Mouse (Mus musculus) cerebellum, adult 9-10 months (tissue): ENCODE data around the gene Fam180a.
A peak's percentile ranks its signal among the peaks of the same experiment; 100 is the strongest.

Experiments
- DNase-seq: peaks from one replicate; pipeline ENCODE4 v3.0.0; 2022

Fam180a gene

DNA sequence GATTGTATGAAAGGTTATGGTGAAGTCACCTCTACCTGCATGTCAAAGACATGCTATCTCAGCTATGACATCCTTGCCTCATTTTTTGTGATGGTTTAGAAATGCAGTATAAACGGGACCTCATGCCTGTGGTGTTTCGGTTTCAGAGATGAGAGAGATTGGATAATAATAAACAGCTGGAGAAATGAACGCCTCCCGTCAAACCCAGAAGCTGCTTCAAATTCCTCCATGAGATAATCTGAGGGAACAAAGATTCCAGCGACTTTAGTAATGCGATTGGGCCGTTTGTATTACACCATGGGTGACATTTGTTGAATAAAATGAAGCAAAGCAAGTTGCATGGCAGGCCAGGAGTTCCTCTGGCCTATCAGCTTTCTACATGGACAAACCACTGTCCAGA, 16.5 kb downstream of the Fam180a start:
- no peak for DNase-seq

GRCm38 (mm10) chr6:35308037-35308436, 17.9 kb downstream of the Fam180a start, which contains the start of gene Slc13a4:
Gene Slc13a4, minus strand, starts transcription at chr6:35308131.
- no peak for DNase-seq

GRCm38 (mm10) chr6:35307136-35307535, 18.8 kb downstream of the Fam180a start:
- DNase-seq: no peak

DNA sequence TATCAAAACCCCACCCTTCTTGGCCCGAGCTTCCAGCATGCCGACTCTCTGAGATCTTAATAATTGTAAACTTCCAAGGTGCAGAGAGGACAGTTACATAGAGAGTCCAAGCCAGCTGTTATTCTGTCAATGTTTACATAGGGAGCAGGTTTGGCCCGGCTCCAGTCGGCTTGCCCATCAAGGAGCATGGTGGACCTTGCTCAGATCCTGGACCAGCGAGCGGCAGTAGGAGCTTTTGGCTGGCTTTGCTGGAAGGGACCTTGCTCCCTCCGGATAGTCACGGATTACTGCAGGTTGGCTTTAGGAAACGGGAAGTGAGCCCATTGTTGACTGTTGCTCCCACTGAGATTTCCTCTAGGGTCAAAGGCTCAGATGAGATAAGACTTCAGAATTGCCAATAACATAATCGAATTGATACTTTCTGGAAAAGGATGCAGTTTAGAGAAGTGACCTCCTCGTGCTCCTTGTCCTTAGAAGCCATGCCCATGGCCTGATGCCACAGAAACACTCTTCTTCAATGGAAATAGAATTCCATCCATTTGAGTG, 22.5 kb downstream of the Fam180a start:
- DNase-seq: no peak

- no peak for DNase-seq
Measured at GRCm38 (mm10) chr6:35302581-35302980, 23.4 kb downstream of the Fam180a start.

- no peak for DNase-seq
Measured at GRCm38 (mm10) chr6:35298323-35298722, 27.6 kb downstream of the Fam180a start.

DNA sequence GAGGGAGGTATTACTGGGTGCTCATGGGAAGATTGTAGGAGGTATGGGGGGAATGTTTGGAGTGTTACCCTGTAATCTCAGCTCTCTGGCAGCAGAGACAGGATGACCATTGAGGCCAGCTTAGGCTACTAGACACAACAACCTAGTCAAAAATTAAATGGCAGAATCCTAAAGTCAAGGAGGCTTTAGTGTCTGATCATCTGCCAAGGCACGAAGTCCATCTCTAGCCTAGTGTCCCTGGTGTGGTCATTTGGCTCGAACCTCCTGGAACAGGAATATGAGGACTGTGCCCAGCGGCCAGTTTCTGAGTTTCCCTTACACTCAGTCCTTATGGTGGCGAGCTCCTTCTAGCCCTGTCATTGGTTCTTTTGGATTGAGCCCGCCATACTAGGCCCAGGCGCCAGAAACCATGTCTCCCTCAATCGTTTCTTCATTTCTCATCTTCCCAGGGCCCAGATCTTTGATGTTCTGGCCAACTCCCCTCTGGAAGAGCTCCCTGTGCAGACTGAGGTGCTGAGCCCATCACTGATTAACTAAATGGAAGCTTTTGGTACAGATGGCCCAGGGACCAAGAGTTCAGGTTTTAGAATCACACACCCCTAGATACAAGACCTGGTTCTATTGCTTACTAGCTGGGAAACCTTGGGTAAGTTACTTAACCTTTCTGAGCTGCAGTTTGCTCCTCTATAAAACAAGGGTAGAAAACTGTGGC, 28.3 kb downstream of the Fam180a start:
- DNase-seq: no peak

DNA sequence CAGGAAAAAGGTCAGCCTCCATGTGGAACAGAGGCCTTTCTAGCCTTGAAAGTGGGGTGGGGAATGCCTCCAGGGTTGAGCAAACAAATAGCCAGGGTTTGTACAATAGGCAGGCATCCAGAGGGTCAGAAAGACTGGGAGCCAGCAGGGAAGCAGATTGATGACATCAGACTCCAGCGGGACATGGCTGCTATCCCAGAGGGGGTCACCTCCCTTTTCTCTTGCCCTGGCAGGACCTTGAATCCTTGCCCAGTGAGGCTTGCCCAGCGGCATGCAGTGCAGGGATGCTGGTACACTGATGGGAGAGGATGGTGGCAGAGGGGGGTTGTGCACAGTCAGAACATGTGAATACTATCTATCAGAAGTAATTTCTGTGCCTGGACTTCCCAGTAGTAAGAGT, 28.9 kb downstream of the Fam180a start:
- no peak for DNase-seq

DNA sequence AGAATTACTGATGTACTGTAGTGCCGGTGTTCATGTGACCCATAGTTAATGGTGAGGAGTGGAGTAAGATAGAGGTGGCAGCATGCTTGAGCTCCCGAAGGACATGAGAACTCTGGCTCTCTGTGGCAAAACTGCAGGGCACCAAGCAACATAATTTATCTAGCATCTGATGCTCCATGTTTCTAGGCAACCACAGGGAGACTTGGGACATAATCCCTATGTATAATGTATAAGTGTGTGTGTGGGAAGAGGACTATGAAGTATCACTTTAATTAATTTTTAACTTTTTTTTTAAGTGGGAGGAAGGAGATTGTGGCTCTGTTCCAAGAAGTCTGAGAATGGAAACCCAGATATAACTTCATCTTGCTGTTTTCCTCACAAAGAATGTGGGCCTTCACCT, 31.0 kb downstream of the Fam180a start:
- no peak for DNase-seq

DNA sequence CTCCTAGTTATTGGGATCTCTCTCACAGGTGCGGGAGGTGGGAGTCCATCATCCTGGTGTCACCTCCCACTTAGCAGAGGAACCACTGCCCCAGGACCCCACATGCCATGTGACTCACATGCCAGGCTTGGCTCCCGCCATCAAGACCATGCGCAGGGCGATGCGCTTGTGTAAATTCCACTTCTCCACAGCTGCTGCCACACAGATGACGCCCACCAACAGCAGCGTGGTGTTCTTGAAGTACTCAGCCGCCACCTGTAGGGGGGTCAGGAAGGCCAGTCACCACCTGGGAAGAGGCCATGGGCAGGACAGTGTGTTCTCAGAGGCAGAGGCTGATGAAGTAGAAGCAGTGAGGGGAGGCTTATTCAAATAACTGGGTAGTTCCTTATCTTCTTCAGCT, 36.3 kb downstream of the Fam180a start:
- no peak for DNase-seq

DNA sequence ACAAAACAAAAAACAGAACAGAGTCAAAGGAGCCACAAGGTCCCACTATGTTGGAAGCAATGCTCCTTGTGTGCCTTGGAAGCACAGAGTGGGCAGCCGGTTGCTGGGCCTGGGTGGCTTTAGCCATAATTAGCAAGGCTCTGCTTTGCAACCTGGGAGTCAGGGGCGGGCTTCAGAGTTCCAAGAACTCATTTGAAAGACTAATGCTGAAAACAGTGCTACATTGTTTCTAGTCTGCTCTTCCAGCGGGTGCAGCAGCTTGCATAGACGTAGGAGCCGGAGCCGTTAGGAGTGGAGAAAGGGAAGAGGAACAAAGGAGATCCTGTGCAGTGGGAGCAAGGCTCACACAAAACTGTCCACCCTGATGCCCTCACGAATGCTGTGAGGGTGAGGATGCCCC, 37.0 kb downstream of the Fam180a start:
- no peak for DNase-seq

DNA sequence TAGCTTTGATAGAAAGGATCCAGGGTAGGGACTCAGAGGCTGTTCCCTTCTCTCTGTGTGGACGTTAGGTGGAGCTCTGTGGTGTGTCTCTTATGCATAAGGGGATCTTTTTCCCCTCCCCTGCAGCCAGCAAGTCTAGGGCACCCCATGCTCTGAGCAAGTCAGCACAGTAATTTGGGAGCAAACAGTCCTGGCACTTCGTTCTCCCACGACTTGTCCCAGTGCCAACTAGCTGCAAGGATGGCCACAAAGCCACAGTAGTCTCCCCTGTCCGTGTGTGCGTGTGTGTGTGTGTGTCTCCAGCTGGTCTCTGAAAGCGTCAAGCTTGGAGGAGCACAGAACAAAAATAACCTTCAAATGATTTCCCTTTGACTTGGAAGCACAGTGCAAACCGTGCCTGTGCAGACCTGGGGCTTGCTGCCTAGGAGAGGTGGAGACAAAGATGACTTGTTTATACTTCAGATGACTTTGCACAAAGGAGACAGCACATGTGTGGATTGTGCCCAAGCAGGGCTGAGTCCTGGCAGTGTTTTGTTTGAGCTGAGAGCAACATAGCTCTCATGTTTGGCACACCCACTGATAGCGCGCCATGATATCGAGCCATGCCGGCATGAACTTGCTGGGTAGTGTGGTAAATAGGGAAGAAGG, 37.7 kb downstream of the Fam180a start:
- no peak for DNase-seq

DNA sequence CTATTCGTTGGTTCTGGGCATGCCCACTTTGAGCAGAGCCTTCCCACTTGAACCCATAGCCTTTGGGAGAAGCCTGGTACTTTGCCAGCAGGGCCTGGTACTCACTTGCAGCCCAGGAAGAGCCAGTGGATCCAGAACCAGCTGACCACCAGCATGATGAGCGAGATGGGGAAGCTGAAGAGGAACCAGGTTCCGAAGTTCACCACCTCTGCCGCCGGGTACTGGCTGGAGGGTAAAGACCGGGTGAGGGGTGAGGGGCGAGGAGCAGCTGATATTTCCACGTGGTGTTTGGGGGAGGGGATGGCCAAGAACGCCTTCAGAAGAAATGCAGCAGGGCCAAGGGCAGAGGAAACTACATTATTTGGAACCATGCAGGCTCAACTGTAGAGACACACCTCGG, 46.6 kb downstream of the Fam180a start:
- no peak for DNase-seq

DNA sequence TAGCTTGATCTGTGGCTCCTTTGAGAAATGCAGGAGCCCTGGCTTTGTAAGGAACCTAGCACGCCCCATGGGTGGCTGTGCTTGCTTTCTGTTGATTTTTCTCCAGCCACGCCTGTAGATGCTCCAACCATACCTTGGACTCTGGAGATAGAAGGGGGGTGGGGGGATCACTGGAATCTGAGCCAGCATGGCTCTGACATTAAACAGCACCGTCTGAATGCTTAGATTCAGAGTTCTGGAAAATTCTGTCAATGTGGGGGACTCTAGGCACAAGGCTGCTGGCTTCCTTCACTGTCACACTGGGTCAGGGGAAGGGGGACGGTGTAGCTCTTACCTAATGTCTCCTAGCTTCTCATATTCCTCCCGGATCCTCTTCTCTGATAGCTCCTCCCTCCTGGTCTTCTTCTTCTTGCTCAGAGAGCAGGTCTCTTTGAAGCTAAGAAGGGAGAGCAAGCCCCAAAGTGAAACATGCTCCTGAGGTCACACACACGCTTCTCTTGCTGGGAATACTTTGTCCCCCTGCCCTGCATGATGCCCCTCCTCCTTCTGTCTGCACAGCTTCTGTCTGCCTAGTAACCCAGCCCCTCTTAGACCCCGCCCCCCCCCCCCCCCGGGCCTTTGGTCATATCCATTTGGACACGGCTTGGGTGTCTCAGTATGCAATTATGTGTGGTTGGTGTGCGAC, 47.9 kb downstream of the Fam180a start:
- no peak for DNase-seq

- DNase-seq: no peak
Measured at GRCm38 (mm10) chr6:35273391-35274082, 52.4 kb downstream of the Fam180a start.

DNA sequence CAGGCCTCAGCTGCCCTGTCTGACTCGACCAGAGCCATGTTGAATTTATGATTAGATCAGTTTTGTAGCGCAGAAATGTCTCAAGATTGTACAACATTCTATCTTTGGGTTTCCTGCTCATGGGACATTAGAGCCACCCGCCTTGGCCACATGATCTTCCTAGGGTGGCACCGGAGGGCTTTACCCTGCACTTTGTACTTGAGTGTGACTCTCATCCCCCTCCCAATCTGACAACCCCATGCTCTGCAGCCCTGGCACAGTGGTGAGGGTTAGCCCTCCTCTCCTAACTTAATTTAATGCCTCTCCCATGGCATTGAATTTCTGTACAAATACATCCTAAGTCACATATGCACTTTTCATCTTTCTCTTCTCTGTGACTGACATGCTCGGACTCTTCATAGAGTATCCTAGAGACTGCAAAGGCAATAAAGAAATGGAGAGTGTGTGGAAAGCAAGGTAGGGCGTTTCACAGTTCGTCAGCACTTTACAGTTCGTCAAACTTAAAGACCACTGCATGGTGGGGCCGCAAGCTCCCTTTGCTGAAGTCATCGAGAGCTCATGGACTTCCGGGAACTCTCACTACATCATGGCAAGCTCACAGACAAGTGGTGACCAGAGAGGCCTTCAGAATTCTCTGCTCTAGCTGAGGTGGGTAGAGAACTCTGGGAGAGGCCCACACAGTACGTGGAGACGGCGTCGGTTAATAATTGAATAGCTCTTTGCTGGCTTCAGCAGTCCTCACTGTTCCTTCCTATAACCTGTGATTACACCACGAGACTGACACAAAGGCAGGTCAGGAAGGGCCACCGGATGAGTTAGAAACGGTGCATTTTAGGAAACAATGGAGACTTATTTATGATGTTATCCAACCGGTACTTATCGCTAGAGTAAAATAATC, 53.8 kb downstream of the Fam180a start:
- no peak for DNase-seq

GRCm38 (mm10) chr6:35271094-35271855, 54.7 kb downstream of the Fam180a start:
- peak; percentile 19 for DNase-seq

DNA sequence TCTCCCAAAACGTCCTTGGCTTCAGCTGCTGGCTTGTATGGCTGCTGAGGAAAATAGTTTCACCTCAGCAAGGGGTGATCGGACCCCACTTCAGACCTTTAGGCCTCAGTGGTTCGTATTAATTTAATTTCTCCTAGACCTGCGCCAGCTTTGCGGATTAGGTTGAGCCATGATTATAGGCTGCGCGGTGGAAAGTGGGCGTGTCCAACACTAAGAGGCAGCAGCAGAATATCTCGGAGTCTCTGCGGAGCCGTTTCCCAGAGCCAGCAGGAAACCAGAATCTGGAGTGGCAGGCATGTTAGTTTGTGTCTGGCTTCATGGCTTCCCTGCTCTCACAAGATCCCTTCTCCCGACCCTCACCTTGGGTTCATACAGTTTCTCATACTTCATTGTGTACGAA, 56.3 kb downstream of the Fam180a start:
- no peak for DNase-seq

DNA sequence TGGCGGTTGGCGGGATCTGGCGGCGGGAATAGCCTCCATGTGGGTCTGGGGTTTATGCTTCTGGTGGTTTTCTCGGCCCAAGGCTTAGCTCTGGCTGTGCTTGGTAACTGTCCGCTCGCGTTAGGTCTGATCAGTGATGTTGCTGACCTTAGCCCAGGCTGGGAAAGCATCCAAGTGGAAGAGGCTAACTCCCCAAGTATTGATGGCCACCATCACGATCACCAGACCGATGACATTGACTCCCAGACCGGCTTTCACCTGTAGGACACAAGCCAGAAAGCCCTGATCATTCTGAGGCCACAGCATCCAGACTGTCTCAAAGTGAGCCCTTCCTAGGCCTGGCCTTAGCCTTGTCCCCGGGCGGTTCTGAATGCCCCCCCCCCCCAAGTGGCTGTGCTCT, 57.2 kb downstream of the Fam180a start:
- DNase-seq: no peak

- no peak for DNase-seq
Measured at GRCm38 (mm10) chr6:35265580-35266278, 60.2 kb downstream of the Fam180a start.
